Mouse (Mus musculus) heart, adult 2 months (tissue): Measurements from ENCODE around the gene Cep164. TPM values are rescaled to one million over a fixed set of nuclear protein-coding genes. Genes with fewer than 3 reads are reported as not detected.
A peak's percentile ranks its signal among the peaks of the same experiment; 100 is the strongest.

Experiments used
- DNase-seq, 2 experiments: peaks; one replicate each; pipeline ENCODE4 v3.0.0; 2021
- H3K27ac ChIP-seq: fragments of 200-600 bp; 2 replicates; pipeline ENCODE4 v1.8.1; 2022
- H3K27me3 ChIP-seq: fragments of 200-500 bp; 2 replicates; pipeline ENCODE4 v1.6.1; 2012; ENCODE audit warnings: mild to moderate bottlenecking, low read length, inconsistent platforms, mixed read lengths; ENCODE audit not compliant: control insufficient read depth, insufficient read depth
- H3K36me3 ChIP-seq: fragments of 200-500 bp; 2 replicates; pipeline ENCODE4 v1.6.1; 2012; ENCODE audit warnings: low read length, inconsistent platforms; ENCODE audit not compliant: control insufficient read depth, insufficient read depth
- H3K4me1 ChIP-seq: fragments of 200-500 bp; 2 replicates; pipeline ENCODE4 v1.6.1; 2011; ENCODE audit warnings: low read length; ENCODE audit not compliant: control insufficient read depth, insufficient read depth
- H3K4me3 ChIP-seq: fragments of 200-600 bp; 2 replicates; pipeline ENCODE4 v1.8.1; 2022
- H3K79me2 ChIP-seq: fragments of 200-500 bp; replicated peaks from 2 replicates; pipeline ENCODE4 v1.6.1; 2012; ENCODE audit warnings: mild to moderate bottlenecking, inconsistent platforms, low read length, moderate library complexity, mixed read lengths; ENCODE audit not compliant: control insufficient read depth, insufficient read depth
- H3K9ac ChIP-seq: fragments of 200-500 bp; 2 replicates; pipeline ENCODE4 v1.6.1; 2012; ENCODE audit warnings: low read depth, mild to moderate bottlenecking, control low read depth, inconsistent platforms, low read length, mixed read lengths
- CTCF ChIP-seq: fragments of 200-600 bp; IDR thresholded peaks from 2 replicates; pipeline ENCODE4 v1.8.1; 2022; ENCODE audit warnings: antibody characterized with exemption, mild to moderate bottlenecking, moderate library complexity
- EP300 ChIP-seq: fragments of 200-500 bp; IDR thresholded peaks from 2 replicates; pipeline ENCODE4 v1.6.1; 2011; ENCODE audit warnings: low read depth, low read length, control low read depth; ENCODE audit not compliant: insufficient read depth
- POLR2A ChIP-seq: fragments of 200-500 bp; IDR thresholded peaks from 2 replicates; pipeline ENCODE4 v1.6.1; 2011; ENCODE audit warnings: mild to moderate bottlenecking, low read depth, low read length, control low read depth; ENCODE audit not compliant: insufficient read depth
- WGBS: fragments of 180-500 bp; shearing (Covaris S2); methylation state at CpG from one replicate; pipeline ENCODE4 v1.1.7; 2018; 5-methylcytosine and 5-hydroxymethylcytosine counted together
- intact Hi-C: fragments of 180-260 bp; cut with DNase I; formaldehyde crosslinking; loops from one replicate; pipeline ENCODE4 v1.15.1; 2025
- polyA plus RNA-seq: library from polyadenylated mRNA; depleted of rRNA; stranded (reverse); fragments of >200 nt; gene quantifications from 2 replicates; pipeline ENCODE4 v1.2.3, GENCODE M21; 2012
- total RNA-seq, 2 experiments: library from RNA; stranded (reverse); gene quantifications; 2 replicates each; pipeline ENCODE4 v1.2.3; 2021

Cep164 gene
- total and polyA plus RNA-seq, 3 experiments = 6.0 to 6.2 (median 6.0) TPM

DNA sequence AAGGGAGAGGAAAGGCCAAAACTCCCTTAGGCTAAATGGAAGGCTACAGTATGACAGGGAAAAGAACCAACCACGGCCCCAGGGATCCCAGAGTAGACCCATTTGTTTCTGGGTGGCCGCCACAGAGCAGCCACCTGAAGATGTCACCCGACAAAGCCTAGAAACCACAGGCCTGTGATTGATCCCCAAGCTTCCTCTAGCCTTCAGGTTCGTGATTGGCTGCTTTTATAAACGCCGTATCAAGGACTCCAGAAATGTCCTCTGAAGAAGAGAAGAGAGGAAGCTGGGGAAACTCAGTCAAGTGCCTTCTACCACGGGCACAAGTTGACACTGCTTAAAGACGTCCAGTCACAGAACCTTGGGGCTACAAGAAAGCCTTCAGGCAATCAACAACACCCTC is 20.7 kb downstream of the Cep164 start:
- no peaks in the 10 kb centered on the region for H3K27me3 ChIP-seq
- H3K79me2 ChIP-seq = no peaks in the 10 kb centered on the region
- no peaks in the 10 kb centered on the region for H3K36me3 ChIP-seq
- H3K27ac ChIP-seq = no peak overlapping the region
- DNase-seq = no peak
- TF ChIP-seq EP300 = no peak
- no peak for TF ChIP-seq POLR2A
- no peak for TF ChIP-seq CTCF
- H3K9ac ChIP-seq = no peak overlapping the region
- no peaks in the 10 kb centered on the region for H3K4me1 ChIP-seq
- no peak overlapping the region for H3K4me3 ChIP-seq
- intact Hi-C loops = no loop called here
- WGBS = 84% methylated on average over 8 of the region's 8 CpGs

DNA sequence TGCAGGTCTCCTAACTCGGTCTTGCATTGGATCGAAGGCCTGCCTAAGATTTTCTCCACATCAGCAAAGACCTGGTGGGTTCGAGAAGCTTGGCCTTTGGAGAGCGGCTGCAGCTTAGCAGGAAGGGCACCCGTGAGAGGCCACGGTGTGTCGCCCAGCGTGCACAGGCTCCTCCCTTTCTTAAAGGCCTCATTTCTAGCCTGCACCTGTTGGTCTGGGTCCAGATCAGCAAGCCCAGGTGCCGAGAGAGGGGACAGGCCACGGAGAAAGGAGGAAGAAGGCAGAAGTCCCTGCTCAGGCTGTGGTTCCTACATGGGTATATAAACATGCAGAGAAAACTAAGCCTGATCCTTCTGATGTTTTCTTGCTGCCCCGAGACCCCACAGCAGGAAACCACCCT is 21.2 kb downstream of the Cep164 start:
- H3K4me1 ChIP-seq = no peaks in the 10 kb centered on the region
- DNase-seq = no peak
- TF ChIP-seq POLR2A (no peak), EP300 (no peak), CTCF (no peak)
- WGBS = 92% methylated on average over 11 of the region's 11 CpGs
- H3K4me3 ChIP-seq = no peak overlapping the region
- intact Hi-C loops = no loop called here
- no peaks in the 10 kb centered on the region for H3K27me3 ChIP-seq
- H3K79me2 ChIP-seq = no peaks in the 10 kb centered on the region
- H3K27ac ChIP-seq = no peak overlapping the region
- H3K36me3 ChIP-seq = no peaks in the 10 kb centered on the region
- no peak overlapping the region for H3K9ac ChIP-seq

DNA sequence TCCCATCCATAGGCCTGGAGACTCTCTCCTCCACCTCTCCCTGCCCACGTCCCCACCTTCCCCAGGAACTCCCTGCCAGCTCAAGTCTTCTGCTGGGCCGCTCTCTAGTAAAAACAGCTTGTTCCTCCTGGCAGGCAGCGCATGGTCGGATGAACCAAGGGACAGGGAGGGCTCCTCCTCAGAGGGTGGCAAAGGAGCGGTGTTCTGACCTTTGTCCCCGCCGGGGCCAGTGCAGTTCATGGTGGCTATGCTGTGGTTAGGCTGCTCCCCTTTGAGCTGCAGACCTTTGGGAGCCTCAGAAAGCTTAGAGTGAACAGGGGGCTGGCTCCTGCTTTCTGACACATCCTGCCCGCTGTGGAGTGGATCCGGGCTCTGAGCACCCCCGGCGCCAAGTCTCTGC is 21.6 kb downstream of the Cep164 start:
- Histone ChIP-seq H3K27me3 (no peaks in the 10 kb centered on the region), H3K36me3 (no peaks in the 10 kb centered on the region), H3K27ac (no peak overlapping the region), H3K4me3 (no peak overlapping the region), H3K4me1 (no peaks in the 10 kb centered on the region), H3K79me2 (no peaks in the 10 kb centered on the region), H3K9ac (no peak overlapping the region)
- TF ChIP-seq POLR2A = no peak
- TF ChIP-seq CTCF = no peak
- no peak for TF ChIP-seq EP300
- intact Hi-C loops = no loop called here
- DNase-seq = no peak
- WGBS = 96% methylated on average over 11 of the region's 11 CpGs

- H3K27me3 ChIP-seq = no peaks in the 10 kb centered on the region
- H3K36me3 ChIP-seq = no peaks in the 10 kb centered on the region
- H3K4me3 ChIP-seq = no peak overlapping the region
- intact Hi-C loops = no loop called here
- H3K4me1 ChIP-seq = no peaks in the 10 kb centered on the region
- no peaks in the 10 kb centered on the region for H3K79me2 ChIP-seq
- no peak overlapping the region for H3K27ac ChIP-seq
- TF ChIP-seq EP300 (no peak), CTCF (no peak), POLR2A (no peak)
- WGBS = 91% methylated on average over 21 of the region's 21 CpGs
- H3K9ac ChIP-seq = no peak overlapping the region
- no peak for DNase-seq
Measured at GRCm38 (mm10) chr9:45803070-45803774, 25.3 kb downstream of the Cep164 start.

DNA sequence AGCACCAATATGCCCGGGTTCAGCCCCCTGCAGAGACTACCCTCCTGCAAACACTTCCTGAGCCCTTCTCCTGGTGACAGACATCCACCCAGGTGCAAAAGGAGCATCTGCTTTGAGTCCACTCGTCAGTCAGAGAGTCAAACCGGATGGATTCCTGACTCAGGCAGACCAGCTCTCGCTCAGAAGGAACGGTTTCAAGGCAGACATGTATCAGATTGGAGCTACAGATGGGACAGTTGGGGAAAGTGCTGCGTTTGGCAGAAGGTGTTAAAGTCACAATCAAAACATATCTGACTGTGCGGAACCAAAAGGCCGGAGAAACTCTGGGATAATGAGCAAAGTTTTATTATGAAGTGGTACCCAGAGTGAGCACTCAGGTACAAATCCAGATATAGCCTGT is 29.1 kb downstream of the Cep164 start:
- H3K36me3 ChIP-seq = no peaks in the 10 kb centered on the region
- DNase-seq = no peak
- H3K27me3 ChIP-seq = no peaks in the 10 kb centered on the region
- WGBS = 89% methylated on average over 8 of the region's 8 CpGs
- H3K4me1 ChIP-seq = no peaks in the 10 kb centered on the region; the same call in 1 of the 2 replicates
- H3K9ac ChIP-seq = no peak overlapping the region
- intact Hi-C loops = no loop called here
- no peaks in the 10 kb centered on the region for H3K79me2 ChIP-seq
- no peak overlapping the region for H3K27ac ChIP-seq
- TF ChIP-seq POLR2A (no peak), EP300 (no peak), CTCF (no peak)
- no peak overlapping the region for H3K4me3 ChIP-seq

- peak in 1 of 2 experiments; percentile 15 for DNase-seq
- Histone ChIP-seq H3K9ac (no peak overlapping the region), H3K27ac (no peak overlapping the region), H3K4me3 (no peak overlapping the region), H3K36me3 (no peaks in the 10 kb centered on the region), H3K27me3 (no peaks in the 10 kb centered on the region), H3K4me1 (no peaks in the 10 kb centered on the region; the same call in 1 of the 2 replicates), H3K79me2 (no peaks in the 10 kb centered on the region)
- peak; percentile 24 for TF ChIP-seq CTCF
- no peak for TF ChIP-seq POLR2A
- intact Hi-C loops = no loop called here
- WGBS = 28% methylated on average over 13 of the region's 13 CpGs
Measured at GRCm38 (mm10) chr9:45798467-45799164, 29.9 kb downstream of the Cep164 start.
